In the genomic region with DNA sequence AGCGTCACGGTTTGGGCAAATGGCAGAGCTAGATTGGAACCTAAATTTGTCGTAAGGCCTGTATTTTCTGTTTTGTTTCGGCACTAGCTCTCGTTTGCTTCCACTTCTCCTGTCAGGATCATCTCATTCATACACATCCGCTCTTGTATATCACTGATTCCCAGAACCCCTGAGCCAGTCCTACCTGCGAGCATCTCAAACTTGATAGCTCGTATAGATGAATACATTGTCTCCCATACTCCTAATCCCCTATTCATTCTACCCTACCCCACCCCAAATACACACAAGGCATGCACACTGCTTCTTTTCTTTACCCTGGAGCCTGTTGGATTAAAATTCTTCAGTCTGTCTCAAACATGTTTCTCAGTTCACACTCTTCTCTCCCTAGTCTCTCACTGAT, we compare ENCODE assay signal across 9 mouse cellular contexts. TPM values are rescaled to one million over a fixed set of nuclear protein-coding genes. Genes with fewer than 3 reads are reported as not detected.
DNase-seq lines count a peak whose midpoint lies in the region; ATAC-seq lines count a peak whose summit lies in the region.
"Had no signal": no experiment of that assay in that cellular context is flagged by ENCODE, and none has a peak within 500 bp of the region (broad histone marks: within the 10 kb centered on the region; RNA-seq: fewer than 3 reads in every experiment).

No protein-coding gene starts in this region.

- no peak for DNase-seq in kidney, adult 8-10 months
- no peak for DNase-seq in embryonic facial prominence, embryonic 10.5 days (ENCODE audit: low spot score)
- DNase-seq in ovary, postnatal 36 days (ENCODE audit: low spot score) = no peak
- DNase-seq in left cerebral cortex, postnatal 36 days (ENCODE audit: low spot score in 2 of 2) = no peak
- DNase-seq in adrenal gland, adult 18-20 months (ENCODE audit: low spot score in 2 of 2) = no peak

- H3K27me3 ChIP-seq in kidney, embryonic 15.5 days = peaks cover 12% of the 10 kb centered on the region
- H3K27me3 ChIP-seq in embryonic facial prominence, embryonic 10.5 days (replicated peaks; ENCODE audit: low read depth, poor library complexity, severe bottlenecking) = peaks cover 23% of the 10 kb centered on the region
- H3K27me3 ChIP-seq in hindbrain, embryonic 16.5 days (replicated peaks; ENCODE audit: control insufficient read depth, insufficient read depth, low read length) = no peaks in the 10 kb centered on the region; the same call in none of the 2 replicates
- peaks cover 10% of the 10 kb centered on the region for H3K27me3 ChIP-seq in midbrain, embryonic 16.5 days (ENCODE audit: control insufficient read depth, insufficient read depth, low read depth, low read length)

- peaks cover 10% of the 10 kb centered on the region for H3K4me1 ChIP-seq in kidney, embryonic 15.5 days
- H3K4me1 ChIP-seq in embryonic facial prominence, embryonic 10.5 days = peaks cover 17% of the 10 kb centered on the region
- H3K4me1 ChIP-seq in hindbrain, embryonic 16.5 days (ENCODE audit: control insufficient read depth, insufficient read depth, low read depth, low read length) = peaks cover 10% of the 10 kb centered on the region
- H3K4me1 ChIP-seq in midbrain, embryonic 16.5 days (ENCODE audit: control insufficient read depth, insufficient read depth, low read length) = peaks cover 16% of the 10 kb centered on the region

- peak overlapping the region; percentile 90 for H3K27ac ChIP-seq in kidney, embryonic 15.5 days
- H3K27ac ChIP-seq in embryonic facial prominence, embryonic 10.5 days (replicated peaks) = peak overlapping the region; percentile 95
- peak overlapping the region; percentile 93 for H3K27ac ChIP-seq in hindbrain, embryonic 16.5 days (ENCODE audit: low read depth, low read length)
- peak overlapping the region; percentile 96 for H3K27ac ChIP-seq in midbrain, embryonic 16.5 days (ENCODE audit: low read length)

- WGBS in kidney, embryonic 15.5 days = 8% methylated on average over 8 of the region's 8 CpGs
- WGBS in embryonic facial prominence, embryonic 10.5 days = 10% methylated on average over 8 of the region's 8 CpGs
- WGBS in hindbrain, embryonic 16.5 days = 5% methylated on average over 8 of the region's 8 CpGs
- WGBS in midbrain, embryonic 16.5 days = 3% methylated on average over 8 of the region's 8 CpGs

- peak overlapping the region; percentile 73 for H3K4me2 ChIP-seq in kidney, embryonic 15.5 days
- peak overlapping the region; percentile 88 for H3K4me2 ChIP-seq in hindbrain, embryonic 16.5 days (ENCODE audit: low read length)
- H3K4me2 ChIP-seq in midbrain, embryonic 16.5 days (ENCODE audit: low read length) = peak overlapping the region; percentile 75

- H3K9ac ChIP-seq in kidney, embryonic 15.5 days = peak overlapping the region; percentile 78
- H3K9ac ChIP-seq in hindbrain, embryonic 16.5 days (ENCODE audit: low read depth, low read length) = peak overlapping the region; percentile 88
- H3K9ac ChIP-seq in midbrain, embryonic 16.5 days (ENCODE audit: low read depth, low read length) = peak overlapping the region; percentile 93

- peak overlapping the region; percentile 87 for H3K4me3 ChIP-seq in kidney, embryonic 15.5 days (replicated peaks)
- H3K4me3 ChIP-seq in embryonic facial prominence, embryonic 10.5 days = peak overlapping the region; percentile 93
- peak overlapping the region; percentile 68 for H3K4me3 ChIP-seq in hindbrain, embryonic 16.5 days (ENCODE audit: low read length)
- peak overlapping the region; percentile 85 for H3K4me3 ChIP-seq in midbrain, embryonic 16.5 days (ENCODE audit: low read depth, low read length)

- peaks cover 36% of the 10 kb centered on the region for H3K36me3 ChIP-seq in kidney, embryonic 15.5 days
- H3K36me3 ChIP-seq in embryonic facial prominence, embryonic 10.5 days (replicated peaks) = peaks cover 38% of the 10 kb centered on the region
- peaks cover 20% of the 10 kb centered on the region for H3K36me3 ChIP-seq in hindbrain, embryonic 16.5 days (ENCODE audit: control insufficient read depth, insufficient read depth, low read length)
- H3K36me3 ChIP-seq in midbrain, embryonic 16.5 days (ENCODE audit: control insufficient read depth, insufficient read depth, low read length) = peaks cover 18% of the 10 kb centered on the region

- H3K9me3 ChIP-seq in kidney, embryonic 15.5 days (replicated peaks) = no peaks in the 10 kb centered on the region
- no peaks in the 10 kb centered on the region for H3K9me3 ChIP-seq in embryonic facial prominence, embryonic 10.5 days
- no peaks in the 10 kb centered on the region for H3K9me3 ChIP-seq in hindbrain, embryonic 16.5 days (ENCODE audit: control insufficient read depth, low read length)
- no peaks in the 10 kb centered on the region for H3K9me3 ChIP-seq in midbrain, embryonic 16.5 days (replicated peaks; ENCODE audit: control insufficient read depth, low read length, poor library complexity, severe bottlenecking)

- intact Hi-C loops in left cerebral cortex, postnatal 36 days (cut with DNase I) = no loop called here

- ATAC-seq in kidney, embryonic 15.5 days (replicated peaks; ENCODE audit: low FRiP score) = no peak
- no peak for ATAC-seq in hindbrain, embryonic 16.5 days
- ATAC-seq in midbrain, embryonic 16.5 days = peak; percentile 47

RNA-seq across cellular contexts. Expression of a gene that starts 0.7 kb away (rescaled TPM):
- polyA plus RNA-seq in kidney, embryonic 15.5 days (2015; fragmentation: Nextera tagmentation; extraction: Ambion mirVana) = 22.7 and 25.2 TPM in 2 replicates
- 26.2 and 27.0 TPM in 2 replicates for polyA plus RNA-seq in embryonic facial prominence, embryonic 10.5 days (2016; fragmentation: Nextera tagmentation; extraction: Ambion mirVana)
- 26.6 and 29.6 TPM in 2 replicates for polyA plus RNA-seq in hindbrain, embryonic 16.5 days (2015; fragmentation: Nextera tagmentation; extraction: Ambion mirVana)
- 32.2 and 37.6 TPM in 2 replicates for polyA plus RNA-seq in midbrain, embryonic 16.5 days (2015; fragmentation: Nextera tagmentation; extraction: Ambion mirVana)
- total RNA-seq in left cerebral cortex, postnatal 36 days (2021) = 10 to 100 TPM; 12.0 to 19.3 TPM
- total RNA-seq in adrenal gland, adult 18-20 months (2021) = 10 to 100 TPM; 12.3 to 14.0 TPM

RNA-seq across cellular contexts. Expression of a gene that starts 7.5 kb away (rescaled TPM):
- 1.0 and 1.4 TPM in 2 replicates for polyA plus RNA-seq in kidney, embryonic 15.5 days (2015; fragmentation: Nextera tagmentation; extraction: Ambion mirVana)
- polyA plus RNA-seq in embryonic facial prominence, embryonic 10.5 days (2016; fragmentation: Nextera tagmentation; extraction: Ambion mirVana) = not detected in 2 replicates
- 0.42 TPM in 1 of 2 replicates, not detected in the other for polyA plus RNA-seq in hindbrain, embryonic 16.5 days (2015; fragmentation: Nextera tagmentation; extraction: Ambion mirVana)
- polyA plus RNA-seq in midbrain, embryonic 16.5 days (2015; fragmentation: Nextera tagmentation; extraction: Ambion mirVana) = not detected in 2 replicates
- not detected for total RNA-seq in left cerebral cortex, postnatal 36 days (2021)
- under 1 TPM in 1 of 2 experiments, not detected in 1; 0.83 TPM for total RNA-seq in adrenal gland, adult 18-20 months (2021)
- polyA plus RNA-seq: frontal cortex, adult 2 months had no signal

RNA-seq across cellular contexts. Expression of a gene that starts 45.4 kb away (rescaled TPM):
- 0.44 and 0.94 TPM in 2 replicates for polyA plus RNA-seq in kidney, embryonic 15.5 days (2015; fragmentation: Nextera tagmentation; extraction: Ambion mirVana)
- polyA plus RNA-seq in embryonic facial prominence, embryonic 10.5 days (2016; fragmentation: Nextera tagmentation; extraction: Ambion mirVana) = not detected in 2 replicates
- not detected in 2 replicates for polyA plus RNA-seq in hindbrain, embryonic 16.5 days (2015; fragmentation: Nextera tagmentation; extraction: Ambion mirVana)
- polyA plus RNA-seq in midbrain, embryonic 16.5 days (2015; fragmentation: Nextera tagmentation; extraction: Ambion mirVana) = not detected in 2 replicates
- total RNA-seq in left cerebral cortex, postnatal 36 days (2021) = 1 to 10 TPM; 1.2 to 1.4 TPM
- not detected for total RNA-seq in adrenal gland, adult 18-20 months (2021)

RNA-seq across cellular contexts. Expression of a gene that starts 50.4 kb away (rescaled TPM):
- 2.2 and 3.3 TPM in 2 replicates for polyA plus RNA-seq in kidney, embryonic 15.5 days (2015; fragmentation: Nextera tagmentation; extraction: Ambion mirVana)
- polyA plus RNA-seq in embryonic facial prominence, embryonic 10.5 days (2016; fragmentation: Nextera tagmentation; extraction: Ambion mirVana) = 0.41 and 0.51 TPM in 2 replicates
- polyA plus RNA-seq in hindbrain, embryonic 16.5 days (2015; fragmentation: Nextera tagmentation; extraction: Ambion mirVana) = 0.33 and 0.87 TPM in 2 replicates
- polyA plus RNA-seq in midbrain, embryonic 16.5 days (2015; fragmentation: Nextera tagmentation; extraction: Ambion mirVana) = not detected in 2 replicates
- not detected for total RNA-seq in left cerebral cortex, postnatal 36 days (2021)
- 10 to 100 TPM in 1 of 2 experiments, 1 to 10 TPM in 1; 2.8 to 10.1 TPM for total RNA-seq in adrenal gland, adult 18-20 months (2021)
